17 mouse cellular contexts compared by ENCODE assay signal in the genomic region with DNA sequence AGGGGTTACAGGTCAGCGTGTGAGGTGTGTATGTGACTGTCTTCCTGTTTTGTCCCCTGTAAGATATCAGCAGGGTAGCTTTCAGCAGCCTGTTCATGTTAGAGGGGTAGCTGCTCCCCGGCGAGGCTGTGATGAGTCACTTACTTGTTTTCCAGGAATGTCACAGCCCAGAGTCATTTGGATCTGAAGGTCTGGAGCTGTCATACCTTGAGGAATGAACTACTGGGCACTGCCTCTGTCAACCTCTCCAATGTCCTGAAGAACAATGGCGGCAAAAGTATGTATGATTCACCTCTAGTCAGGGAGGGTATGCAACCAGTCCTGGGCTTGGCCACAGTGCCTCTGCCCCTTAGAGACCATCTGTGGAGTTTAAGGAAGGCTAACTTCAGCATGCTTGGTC. TPM values are rescaled to one million over a fixed set of nuclear protein-coding genes. Genes with fewer than 3 reads are reported as not detected.
A peak's percentile ranks its signal among the peaks of the same experiment; 100 is the strongest.
DNase-seq lines count a peak whose midpoint lies in the region; ATAC-seq and TF ChIP-seq lines count a peak whose summit lies in the region.
"Had no signal": no experiment of that assay in that cellular context is flagged by ENCODE, and none has a peak within 500 bp of the region (broad histone marks: within the 10 kb centered on the region; RNA-seq: fewer than 3 reads in every experiment).

No protein-coding gene starts in this region.

- ATAC-seq in heart, embryonic 13.5 days (ENCODE audit: extremely low read depth, insufficient number of reproducible peaks, low FRiP score, low TSS enrichment), result no peak
- ATAC-seq: forebrain, embryonic 15.5 days; intestine, embryonic 15.5 days had no signal

- no peak; the same call in 1 of the 2 replicates for TF ChIP-seq POLR2A in testis, adult 2 months (IDR thresholded peaks at IDR 0.05; ENCODE audit: control insufficient read depth, low read depth, low read length)
- no peak for TF ChIP-seq POLR2A in embryonic fibroblast, embryonic 13.5 days (IDR thresholded peaks at IDR 0.05; ENCODE audit: low read depth, low read length)

- TF ChIP-seq CTCF in testis, adult 2 months (IDR thresholded peaks at IDR 0.05; ENCODE audit: control insufficient read depth, insufficient read depth, insufficient replicate concordance, low read depth, low read length), result no peak
- no peak for TF ChIP-seq CTCF in embryonic fibroblast, embryonic 13.5 days (IDR thresholded peaks at IDR 0.05; ENCODE audit: borderline replicate concordance, insufficient read depth, low read length)

- H3K27ac ChIP-seq in heart, embryonic 13.5 days (replicated peaks), result peak overlapping the region; percentile 56
- no peak overlapping the region for H3K27ac ChIP-seq in testis, adult 2 months (ENCODE audit: control insufficient read depth, insufficient read depth, low read depth, low read length)
- H3K27ac ChIP-seq in embryonic fibroblast, embryonic 13.5 days (ENCODE audit: insufficient read depth, low read length), result peak overlapping the region; percentile 59; the same call in 1 of the 2 replicates
- H3K27ac ChIP-seq: forebrain, embryonic 15.5 days; gastrocnemius, adult 2 months; heart, adult 2 months; intestine, embryonic 15.5 days; liver, embryonic 14.5 days had no signal

- no peaks in the 10 kb centered on the region for H3K27me3 ChIP-seq in heart, embryonic 13.5 days (replicated peaks)
- no peaks in the 10 kb centered on the region for H3K27me3 ChIP-seq in testis, adult 2 months (ENCODE audit: control insufficient read depth, insufficient read depth, low read length)
- H3K27me3 ChIP-seq: forebrain, embryonic 15.5 days; intestine, embryonic 15.5 days had no signal

- 0 out of 2 replicates have a peak overlapping the region, but pooled peaks have one; percentile 37 for H3K9ac ChIP-seq in heart, embryonic 13.5 days
- H3K9ac ChIP-seq: forebrain, embryonic 15.5 days; intestine, embryonic 15.5 days; liver, embryonic 14.5 days had no signal

- DNase-seq in heart, adult 18-20 months, result no peak
- DNase-seq in testis, postnatal 14 days (ENCODE audit: low spot score), result no peak
- no peak for DNase-seq in gastrocnemius, adult 8-10 months (ENCODE audit: low spot score in 2 of 2)
- DNase-seq in spleen, adult 12 weeks (ENCODE audit: low spot score), result no peak
- DNase-seq: cerebellum, adult 2 months; gastrocnemius, adult 2 months; heart, adult 2 months; lung, postnatal 14 days; right cerebral cortex, adult 18-20 months had no signal

- peaks cover 7% of the 10 kb centered on the region; the same call in 1 of the 2 replicates for H3K4me1 ChIP-seq in heart, embryonic 13.5 days
- H3K4me1 ChIP-seq in testis, adult 2 months (ENCODE audit: control insufficient read depth, insufficient read depth, low read length), result no peaks in the 10 kb centered on the region
- H3K4me1 ChIP-seq in embryonic fibroblast, embryonic 13.5 days (ENCODE audit: control insufficient read depth, insufficient read depth, low read length), result peaks cover 14% of the 10 kb centered on the region
- H3K4me1 ChIP-seq: forebrain, embryonic 15.5 days; intestine, embryonic 15.5 days had no signal

- H3K4me3 ChIP-seq in heart, embryonic 13.5 days, result no peak overlapping the region
- peak overlapping the region; percentile 82 for H3K4me3 ChIP-seq in testis, adult 2 months (ENCODE audit: control insufficient read depth, low read depth, low read length)
- H3K4me3 ChIP-seq in embryonic fibroblast, embryonic 13.5 days (ENCODE audit: insufficient read depth, low read length), result no peak overlapping the region
- H3K4me3 ChIP-seq: erythroblast, embryonic 14.5 days; forebrain, embryonic 15.5 days; gastrocnemius, adult 2 months; heart, adult 2 months; intestine, embryonic 15.5 days had no signal

- peaks cover 56% of the 10 kb centered on the region for H3K36me3 ChIP-seq in heart, embryonic 13.5 days
- H3K36me3 ChIP-seq in testis, adult 2 months (ENCODE audit: control insufficient read depth, insufficient read depth, low read length), result no peaks in the 10 kb centered on the region; the same call in 1 of the 2 replicates

- 42% methylated on average over 4 of the region's 4 CpGs for WGBS in heart, embryonic 13.5 days

- H3K4me2 ChIP-seq in heart, embryonic 13.5 days, result no peak overlapping the region
- H3K4me2 ChIP-seq: forebrain, embryonic 15.5 days; intestine, embryonic 15.5 days had no signal

- H3K9me3 ChIP-seq in heart, embryonic 13.5 days, result no peaks in the 10 kb centered on the region
- H3K9me3 ChIP-seq: forebrain, embryonic 15.5 days; G1E; intestine, embryonic 15.5 days had no signal

RNA-seq across cellular contexts. Expression of gene Wwp2, which starts 21.6 kb away (rescaled TPM):
- 28.4 and 30.1 TPM in 2 replicates for polyA plus RNA-seq in heart, embryonic 13.5 days (2015; fragmentation: Nextera tagmentation; extraction: Ambion mirVana)
- total RNA-seq in heart, adult 18-20 months (2021), result 10 to 100 TPM; 22.5 to 25.8 TPM
- 109 and 129 TPM in 2 replicates for polyA plus RNA-seq in testis, adult 2 months (2012; rRNA removed)
- 43.0 and 43.7 TPM in 2 replicates for polyA plus RNA-seq in embryonic fibroblast, embryonic 13.5 days (2011; ENCODE audit: insufficient read length, low read depth, missing spikeins)
- 10 to 100 TPM; 13.1 to 16.7 (median 14.9) TPM for total RNA-seq in gastrocnemius, adult 8-10 months (2022)

RNA-seq across cellular contexts. Expression of gene Nob1, which starts 32.9 kb away (rescaled TPM):
- 45.2 and 51.1 TPM in 2 replicates for polyA plus RNA-seq in heart, embryonic 13.5 days (2015; fragmentation: Nextera tagmentation; extraction: Ambion mirVana)
- 10 to 100 TPM; 22.6 to 23.1 TPM for total RNA-seq in heart, adult 18-20 months (2021)
- polyA plus RNA-seq in testis, adult 2 months (2012; rRNA removed), result 15.3 and 15.9 TPM in 2 replicates
- 39.7 and 40.1 TPM in 2 replicates for polyA plus RNA-seq in embryonic fibroblast, embryonic 13.5 days (2011; ENCODE audit: insufficient read length, low read depth, missing spikeins)
- total RNA-seq in gastrocnemius, adult 8-10 months (2022), result 10 to 100 TPM; 21.4 to 25.7 (median 22.5) TPM

RNA-seq across cellular contexts. Expression of gene Nqo1, which starts 54.7 kb away (rescaled TPM):
- 5.7 and 5.9 TPM in 2 replicates for polyA plus RNA-seq in heart, embryonic 13.5 days (2015; fragmentation: Nextera tagmentation; extraction: Ambion mirVana)
- 10 to 100 TPM; 45.5 to 61.4 TPM for total RNA-seq in heart, adult 18-20 months (2021)
- polyA plus RNA-seq in testis, adult 2 months (2012; rRNA removed), result 1.6 and 2.2 TPM in 2 replicates
- polyA plus RNA-seq in embryonic fibroblast, embryonic 13.5 days (2011; ENCODE audit: insufficient read length, low read depth, missing spikeins), result 137 and 221 TPM in 2 replicates
- total RNA-seq in gastrocnemius, adult 8-10 months (2022), result 10 to 100 TPM; 26.7 to 45.4 (median 34.9) TPM

Comparison
In these comparisons a context has a peak if more than half of its experiments do, and no peak if none do; other contexts are left out.
1. RNA of gene Nqo1, which starts 54.7 kb away (polyA plus RNA-seq): 137 to 221 TPM in embryonic fibroblast, embryonic 13.5 days; 5.7 to 5.9 TPM in heart, embryonic 13.5 days and 1.6 to 2.2 TPM in testis, adult 2 months; every median in the first group is over 10 times any median in the second.